In the genomic region with DNA sequence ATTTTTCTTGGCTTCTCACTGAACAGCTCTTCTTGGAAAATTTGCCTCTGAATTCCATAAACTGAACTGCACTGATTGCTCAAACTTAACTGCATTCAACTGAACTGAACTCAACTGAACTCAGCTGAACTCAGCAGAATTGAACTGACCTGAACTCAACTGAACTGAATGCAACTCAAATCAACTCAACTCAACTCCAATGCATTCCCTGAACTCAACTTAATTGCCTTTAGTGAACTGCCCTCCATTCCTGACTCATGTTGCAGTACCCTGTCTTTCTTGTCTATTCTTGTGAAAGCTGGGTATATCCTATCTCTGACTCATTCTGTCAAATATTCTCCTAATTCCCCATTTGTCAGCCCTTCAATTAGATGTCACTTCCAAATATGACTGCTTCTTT, we compare ENCODE assay signal across 26 mouse cellular contexts. TPM values are rescaled to one million over a fixed set of nuclear protein-coding genes. Genes with fewer than 3 reads are reported as not detected.
DNase-seq lines count a peak whose midpoint lies in the region; ATAC-seq and TF ChIP-seq lines count a peak whose summit lies in the region.
"Had no signal": no experiment of that assay in that cellular context is flagged by ENCODE, and none has a peak within 500 bp of the region (broad histone marks: within the 10 kb centered on the region; RNA-seq: fewer than 3 reads in every experiment).

No protein-coding gene starts in this region.

- DNase-seq in 3T3-L1 (ENCODE audit: low read depth, low spot score) (peak; percentile 3), adipocyte (ENCODE audit: low spot score) (peak; percentile 21)
- no peak for DNase-seq in heart, adult 18-20 months
- DNase-seq: adrenal gland, adult 2 months; adrenal gland, postnatal 10 days; adrenal gland, postnatal 25 days; cerebellum, adult 11 months; cerebellum, adult 18-20 months; cerebellum, adult 8-10 months; cerebellum, adult 9-11 months; cerebellum, postnatal 14 days; cerebellum, postnatal 36 days; embryo, embryonic 11 days had no signal

- no peak overlapping the region for H3K4me3 ChIP-seq in intestine, postnatal 0 days (ENCODE audit: low read depth, low read length)
- no peak overlapping the region for H3K4me3 ChIP-seq in intestine, embryonic 16.5 days (ENCODE audit: low read length)
- H3K4me3 ChIP-seq: embryonic facial prominence, embryonic 13.5 days; embryonic facial prominence, embryonic 15.5 days; erythroblast, embryonic 14.5 days; forebrain, embryonic 10.5 days; forebrain, embryonic 12.5 days had no signal

- no peaks in the 10 kb centered on the region for H3K27me3 ChIP-seq in intestine, postnatal 0 days (replicated peaks; ENCODE audit: control insufficient read depth, insufficient read depth, low read length)
- no peaks in the 10 kb centered on the region for H3K27me3 ChIP-seq in intestine, embryonic 16.5 days (replicated peaks; ENCODE audit: control insufficient read depth, insufficient read depth, low read length)
- H3K27me3 ChIP-seq: embryonic facial prominence, embryonic 13.5 days; embryonic facial prominence, embryonic 15.5 days; forebrain, embryonic 12.5 days; Patski had no signal

- H3K4me2 ChIP-seq in intestine, postnatal 0 days (replicated peaks; ENCODE audit: low read depth): no peak overlapping the region
- H3K4me2 ChIP-seq in intestine, embryonic 16.5 days (ENCODE audit: low read depth, low read length): no peak overlapping the region
- H3K4me2 ChIP-seq: embryonic facial prominence, embryonic 13.5 days; embryonic facial prominence, embryonic 15.5 days; forebrain, embryonic 12.5 days had no signal

- peak; percentile 61 for ATAC-seq in intestine, postnatal 0 days
- ATAC-seq in intestine, embryonic 16.5 days: no peak
- ATAC-seq: activated CD4-positive, CD25-positive, alpha-beta regulatory T cell, adult 4 months; forebrain, embryonic 14.5 days; forebrain, embryonic 16.5 days; Patski had no signal

- no peak for TF ChIP-seq CTCF in intestine, postnatal 0 days (IDR thresholded peaks at IDR 0.05; ENCODE audit: low read depth)

- no peak overlapping the region for H3K9ac ChIP-seq in intestine, postnatal 0 days (ENCODE audit: low read depth, low read length)
- no peak overlapping the region for H3K9ac ChIP-seq in intestine, embryonic 16.5 days (ENCODE audit: low read depth, low read length)
- H3K9ac ChIP-seq: embryonic facial prominence, embryonic 13.5 days; embryonic facial prominence, embryonic 15.5 days; forebrain, embryonic 12.5 days had no signal

- H3K9me3 ChIP-seq in intestine, postnatal 0 days (ENCODE audit: control insufficient read depth): no peaks in the 10 kb centered on the region
- H3K9me3 ChIP-seq in intestine, embryonic 16.5 days (ENCODE audit: control insufficient read depth, low read length): no peaks in the 10 kb centered on the region
- H3K9me3 ChIP-seq: embryonic facial prominence, embryonic 13.5 days; embryonic facial prominence, embryonic 15.5 days; forebrain, embryonic 10.5 days; forebrain, embryonic 12.5 days had no signal

- no peak overlapping the region for H3K27ac ChIP-seq in intestine, postnatal 0 days (ENCODE audit: low read depth, low read length)
- H3K27ac ChIP-seq in intestine, embryonic 16.5 days (ENCODE audit: low read length): no peak overlapping the region
- H3K27ac ChIP-seq: embryonic facial prominence, embryonic 13.5 days; embryonic facial prominence, embryonic 15.5 days; forebrain, embryonic 10.5 days; forebrain, embryonic 12.5 days had no signal

- H3K36me3 ChIP-seq in intestine, postnatal 0 days (ENCODE audit: control insufficient read depth, insufficient read depth): no peaks in the 10 kb centered on the region
- no peaks in the 10 kb centered on the region for H3K36me3 ChIP-seq in intestine, embryonic 16.5 days (ENCODE audit: control insufficient read depth, insufficient read depth, low read length)
- H3K36me3 ChIP-seq: embryonic facial prominence, embryonic 13.5 days; embryonic facial prominence, embryonic 15.5 days; forebrain, embryonic 10.5 days; forebrain, embryonic 12.5 days had no signal

- 0 out of 2 replicates have a peak, but pooled peaks cover 2% of the 10 kb centered on the region for H3K4me1 ChIP-seq in intestine, postnatal 0 days (replicated peaks; ENCODE audit: control insufficient read depth, insufficient read depth, low read length)
- no peaks in the 10 kb centered on the region for H3K4me1 ChIP-seq in intestine, embryonic 16.5 days (ENCODE audit: control insufficient read depth, insufficient read depth, low read length)
- H3K4me1 ChIP-seq: embryonic facial prominence, embryonic 13.5 days; embryonic facial prominence, embryonic 15.5 days; forebrain, embryonic 10.5 days; forebrain, embryonic 12.5 days had no signal

RNA-seq across cellular contexts. Expression of a gene that starts 58.0 kb away (rescaled TPM):
- polyA plus RNA-seq in intestine, postnatal 0 days (2015; fragmentation: Nextera tagmentation; extraction: Ambion mirVana): 15.6 and 22.4 TPM in 2 replicates
- polyA plus RNA-seq in intestine, embryonic 16.5 days (2015; fragmentation: Nextera tagmentation; extraction: Ambion mirVana): 7.9 and 8.4 TPM in 2 replicates
- under 1 TPM; 0.35 to 0.98 TPM for total RNA-seq in heart, adult 18-20 months (2021)
- total RNA-seq: common myeloid progenitor, adult 5-6 weeks; MEL had no signal
- polyA plus RNA-seq: erythroblast, embryonic 14.5 days had no signal

Comparison
In these comparisons a context has a peak if more than half of its experiments do, and no peak if none do; other contexts are left out.
1. DNase-seq: peak in 3T3-L1 (single experiment) and adipocyte (single experiment); none in heart, adult 18-20 months (0 of 2).